Mouse (Mus musculus) 3T3-L1 (cell line): ENCODE data around the gene Plcg2.

ENCODE experiments used
- DNase-seq: peaks from one replicate; pipeline ENCODE4 v3.0.0-alpha.2; 2015; ENCODE audit warnings: low read depth, low spot score

Gene Plcg2

DNA sequence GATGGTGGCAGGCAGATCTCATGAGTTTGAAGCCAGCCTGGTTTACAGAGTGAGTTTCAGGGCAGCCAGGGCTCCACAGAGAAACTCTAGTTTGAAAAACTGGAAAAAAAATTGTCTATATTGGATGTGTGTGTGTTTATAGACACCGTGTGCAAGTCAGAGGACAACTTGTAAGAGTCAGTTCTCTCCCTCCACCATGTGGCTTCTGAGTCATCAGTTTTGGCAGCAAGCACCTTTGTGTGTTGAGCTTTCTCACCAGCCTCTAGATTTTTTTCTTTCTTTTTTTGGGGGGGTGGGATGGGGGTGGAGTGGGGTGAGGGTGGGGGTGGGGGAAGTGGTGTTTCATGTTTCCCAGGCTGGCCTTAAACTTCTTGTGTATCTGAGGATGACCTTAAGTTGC, 12.8 kb upstream of the Plcg2 start:
- peak; percentile 79 for DNase-seq

GRCm38 (mm10) chr8:117488246-117489005, 9.7 kb upstream of the Plcg2 start:
- DNase-seq, result peak; percentile 18

DNA sequence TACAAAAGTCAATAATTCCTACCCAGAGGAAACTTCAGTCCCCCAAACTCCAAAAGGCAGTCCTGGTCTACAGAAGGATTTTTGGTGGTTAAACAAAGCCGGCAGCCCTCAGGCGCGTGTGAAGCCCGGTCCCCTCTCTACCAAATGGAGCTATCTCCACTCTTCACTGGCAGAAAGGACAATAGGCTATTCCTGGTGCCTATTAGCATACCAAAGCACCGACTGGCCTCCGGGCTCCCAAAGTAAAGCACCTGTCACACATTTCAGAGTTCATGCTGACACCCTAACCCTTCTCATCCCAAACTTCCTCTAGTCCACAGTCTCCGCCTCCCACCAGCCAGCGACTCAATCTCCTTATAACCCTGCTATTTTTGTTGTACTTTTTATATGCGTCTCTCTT, 4.5 kb upstream of the Plcg2 start:
- no peak for DNase-seq

DNA sequence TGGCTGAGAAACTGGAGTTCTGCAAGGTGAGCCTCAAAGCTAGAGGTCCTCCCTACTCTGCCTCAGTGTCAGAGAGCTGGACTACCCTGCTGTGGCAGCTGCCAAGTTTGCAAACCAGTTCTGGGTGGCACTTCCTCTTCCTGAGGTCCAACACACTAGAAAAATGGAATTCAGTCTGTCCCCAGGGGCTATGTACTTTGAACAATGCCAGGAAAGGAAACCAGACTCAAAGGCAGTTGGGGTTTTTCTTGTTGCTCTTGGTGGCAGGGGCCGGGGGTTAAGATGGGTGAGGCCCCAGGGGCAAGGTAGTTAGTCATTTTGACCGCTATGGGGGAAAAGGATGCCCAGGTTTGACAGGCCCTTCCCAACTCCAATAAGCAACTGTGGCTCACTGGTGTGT, 3.2 kb upstream of the Plcg2 start:
- no peak for DNase-seq

- DNase-seq, result no peak
Measured at GRCm38 (mm10) chr8:117498915-117499540, 937 bp downstream of the Plcg2 start.

- no peak for DNase-seq
Measured at GRCm38 (mm10) chr8:117500232-117500823, 2.2 kb downstream of the Plcg2 start.

DNA sequence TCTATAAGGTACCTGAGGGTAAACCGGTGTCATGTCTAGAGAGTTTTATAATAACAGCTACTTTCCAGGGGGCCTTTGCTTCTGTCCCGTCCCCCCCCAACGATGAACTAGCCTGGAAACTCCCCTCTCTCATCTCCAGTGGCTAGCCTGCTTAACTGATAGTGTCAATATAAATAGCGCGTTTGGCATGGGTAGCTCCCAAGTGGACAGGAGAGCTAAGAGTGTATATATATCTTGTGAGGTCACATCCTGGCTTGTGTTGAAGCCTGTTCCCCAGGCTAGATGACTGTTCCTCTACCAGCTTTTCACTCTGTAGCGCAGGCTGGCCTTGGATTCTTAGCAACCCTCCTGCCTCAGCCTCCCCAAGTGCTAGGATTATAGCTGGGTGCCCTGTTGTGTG, 3.2 kb downstream of the Plcg2 start:
- no peak for DNase-seq

DNA sequence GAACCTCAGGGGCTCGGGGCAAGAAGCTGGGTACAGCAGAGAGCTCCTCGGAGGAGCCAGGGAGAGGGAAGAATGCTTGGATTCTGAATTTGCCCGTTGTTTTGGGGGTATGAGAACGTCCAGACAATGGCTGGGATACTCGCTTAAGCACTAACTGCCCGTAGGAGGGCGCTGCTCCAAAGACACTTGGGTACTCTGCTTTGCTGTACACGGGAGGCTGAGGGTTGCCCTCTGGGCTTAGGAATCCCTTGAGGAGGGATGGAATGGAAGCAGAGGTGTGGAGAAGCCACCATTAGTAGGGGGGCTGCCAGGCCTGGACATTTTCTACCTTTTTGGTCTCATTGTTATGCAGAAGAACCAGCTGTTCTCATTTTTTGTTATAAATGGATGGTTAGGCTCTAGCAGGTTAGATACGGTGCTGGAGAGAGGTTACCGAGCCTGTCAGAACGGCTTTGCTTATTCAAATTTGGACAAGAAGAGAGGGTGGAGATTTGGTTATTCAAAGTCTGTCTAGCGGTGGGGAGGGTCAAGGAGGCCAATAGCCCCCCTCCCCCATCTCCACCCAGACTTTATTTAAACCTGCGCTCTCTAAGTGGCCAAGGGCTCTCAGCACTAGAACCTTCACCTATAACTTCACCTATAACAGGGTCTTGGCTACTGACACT, 5.4 kb downstream of the Plcg2 start:
- no peak for DNase-seq

DNA sequence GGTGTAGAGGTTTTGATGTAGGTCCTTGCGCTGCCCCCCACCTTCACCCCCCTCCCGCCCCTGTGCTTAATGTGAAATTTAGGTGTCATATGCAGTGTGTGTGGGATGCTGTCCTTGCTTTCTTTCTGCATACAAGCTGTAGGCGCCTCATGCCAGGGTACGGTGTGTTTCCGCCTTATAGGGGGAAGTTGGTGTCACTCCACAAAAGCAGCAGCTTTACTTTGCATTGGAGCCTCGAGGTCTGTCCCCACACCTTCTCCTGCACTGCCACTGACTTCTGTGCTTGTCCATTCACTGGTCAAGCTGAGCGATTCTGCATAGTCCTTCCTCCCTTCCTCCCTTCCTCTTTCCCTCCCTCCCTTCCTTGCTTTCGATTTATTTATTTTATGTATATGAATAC, 9.6 kb downstream of the Plcg2 start:
- no peak for DNase-seq

GRCm38 (mm10) chr8:117516876-117517565, 18.9 kb downstream of the Plcg2 start:
- no peak for DNase-seq

DNA sequence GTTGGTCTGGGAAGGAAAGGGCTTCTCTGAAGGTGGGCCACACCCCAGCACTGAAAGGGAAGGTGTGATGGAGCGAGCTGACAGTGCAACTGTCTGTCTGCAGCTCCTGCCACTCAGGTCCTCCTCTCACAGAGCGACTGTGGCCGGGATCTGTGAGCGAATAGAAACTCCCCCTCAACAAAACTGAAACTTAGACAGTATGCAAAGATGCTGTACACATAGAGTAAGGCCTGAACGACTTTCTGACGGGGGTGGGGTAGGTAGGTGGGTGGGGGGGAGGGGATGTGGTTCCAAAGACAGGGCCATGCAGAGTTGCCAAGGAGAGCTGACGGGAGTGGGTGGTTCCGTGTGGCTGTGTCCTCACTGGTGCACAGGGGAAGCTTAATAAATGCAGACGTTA, 19.8 kb downstream of the Plcg2 start:
- no peak for DNase-seq

GRCm38 (mm10) chr8:117518873-117519272, 20.8 kb downstream of the Plcg2 start:
- no peak for DNase-seq

GRCm38 (mm10) chr8:117526185-117526584, 28.1 kb downstream of the Plcg2 start:
- peak; percentile 29 for DNase-seq

DNA sequence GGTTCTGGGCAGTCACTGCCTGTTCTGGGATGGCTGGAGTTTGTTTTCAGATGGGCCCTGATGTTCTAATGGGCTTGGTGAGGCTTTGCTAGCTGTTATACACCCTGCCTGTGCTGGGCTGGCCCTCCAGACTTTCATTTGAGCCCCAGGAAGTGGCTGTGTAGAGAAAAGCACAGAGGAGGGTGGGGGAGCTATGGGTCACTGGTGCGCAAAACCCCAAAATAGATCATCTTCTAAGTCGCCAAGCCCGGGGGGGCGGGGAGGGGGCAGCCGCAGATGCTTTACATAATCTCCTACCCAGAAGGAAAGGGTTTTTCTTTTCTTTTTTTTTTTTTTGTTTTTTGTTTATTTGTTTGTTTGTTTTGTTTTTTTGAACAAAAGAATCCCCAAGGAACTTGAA, 29.9 kb downstream of the Plcg2 start:
- DNase-seq, result no peak

DNA sequence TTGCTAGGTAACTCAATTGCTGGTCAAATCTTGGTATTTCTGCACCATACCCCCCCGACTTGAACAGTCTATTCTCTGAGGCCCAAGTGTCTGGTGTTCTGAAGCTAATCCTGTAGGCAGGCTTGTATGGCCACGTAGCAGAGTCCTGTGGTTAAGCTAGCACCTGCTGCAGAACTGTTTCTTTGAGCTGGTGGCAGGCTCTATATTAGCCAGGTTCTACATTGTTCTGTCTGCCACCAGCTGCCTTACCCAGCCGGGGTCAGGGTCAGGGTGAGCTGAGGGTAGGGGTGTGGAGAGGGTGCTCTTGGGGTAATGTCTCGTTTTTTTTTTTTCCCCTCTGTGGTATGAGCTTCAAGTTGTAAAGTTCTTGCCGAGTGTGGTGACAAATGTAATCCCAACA, 31.1 kb downstream of the Plcg2 start:
- no peak for DNase-seq

DNA sequence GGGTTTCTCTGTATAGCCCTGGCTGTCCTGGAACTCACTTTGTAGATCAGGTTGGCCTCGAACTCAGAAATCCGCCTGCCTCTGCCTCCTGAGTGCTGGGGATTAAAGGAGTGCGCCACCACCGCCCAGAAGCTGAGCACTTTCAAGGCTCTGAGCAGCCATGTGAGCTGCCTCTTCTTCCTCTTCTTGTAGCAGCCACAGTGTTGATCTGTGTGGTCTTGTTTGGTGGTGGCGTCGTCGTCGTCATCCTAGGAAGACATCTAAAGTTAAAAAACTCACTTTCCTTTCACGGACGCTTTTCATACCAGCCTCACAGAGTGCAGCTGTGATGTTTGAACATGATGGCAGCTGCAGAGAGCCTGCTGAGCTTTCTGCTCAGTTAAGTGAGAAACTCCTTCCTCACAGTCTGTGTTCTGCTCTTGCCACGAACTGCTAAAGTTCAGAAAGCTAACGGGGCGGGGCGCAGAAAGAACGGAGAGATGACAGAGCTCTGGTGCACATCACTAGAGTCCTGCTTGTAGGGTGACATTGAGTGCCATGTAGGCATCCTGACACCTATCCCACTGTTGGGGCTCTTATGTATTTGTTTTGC, 34.4 kb downstream of the Plcg2 start:
- no peak for DNase-seq

- DNase-seq, result no peak
Measured at GRCm38 (mm10) chr8:117536862-117537261, 38.8 kb downstream of the Plcg2 start.

- DNase-seq, result no peak
Measured at GRCm38 (mm10) chr8:117537751-117538150, 39.7 kb downstream of the Plcg2 start.

DNA sequence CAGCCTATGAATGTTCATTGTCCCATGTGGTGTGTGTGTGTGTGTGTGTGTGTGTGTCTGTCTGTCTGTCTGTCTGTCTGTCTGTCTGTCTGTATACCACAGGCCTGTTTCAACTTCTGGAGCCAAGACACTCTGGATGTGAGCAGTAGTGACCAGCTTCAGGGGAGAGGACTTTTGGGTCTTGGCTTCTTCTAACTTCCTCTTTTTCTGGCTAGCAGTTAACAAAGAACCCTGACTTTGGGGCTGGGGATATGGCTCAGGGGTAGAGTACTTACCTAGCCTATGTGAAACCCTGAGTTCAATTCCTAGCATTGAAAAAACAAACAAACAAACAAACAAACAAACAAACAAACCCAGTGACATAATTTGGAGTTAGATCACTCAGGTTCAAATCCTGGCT, 44.9 kb downstream of the Plcg2 start:
- no peak for DNase-seq

DNA sequence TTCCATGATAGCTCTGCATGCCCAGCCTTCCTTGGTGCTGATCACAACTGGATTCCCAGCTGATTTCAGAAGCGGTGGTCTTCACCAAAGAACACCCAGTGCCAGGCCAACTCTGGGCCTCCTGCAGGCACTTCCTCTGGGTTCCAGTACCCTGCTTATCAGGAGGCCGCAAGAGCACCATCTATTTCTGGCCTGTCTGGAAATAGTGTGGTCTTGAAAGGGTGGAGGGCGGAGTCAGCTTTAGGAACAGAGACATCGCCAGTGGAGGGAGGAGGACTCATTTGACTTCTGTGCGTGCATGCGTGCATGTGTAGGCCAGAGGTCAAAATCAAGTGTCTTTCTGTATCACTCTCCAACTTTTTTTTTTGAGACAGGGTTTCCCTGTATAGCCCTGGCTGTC, 45.7 kb downstream of the Plcg2 start:
- DNase-seq, result no peak

- DNase-seq, result no peak
Measured at GRCm38 (mm10) chr8:117545043-117545442, 47.0 kb downstream of the Plcg2 start.

DNA sequence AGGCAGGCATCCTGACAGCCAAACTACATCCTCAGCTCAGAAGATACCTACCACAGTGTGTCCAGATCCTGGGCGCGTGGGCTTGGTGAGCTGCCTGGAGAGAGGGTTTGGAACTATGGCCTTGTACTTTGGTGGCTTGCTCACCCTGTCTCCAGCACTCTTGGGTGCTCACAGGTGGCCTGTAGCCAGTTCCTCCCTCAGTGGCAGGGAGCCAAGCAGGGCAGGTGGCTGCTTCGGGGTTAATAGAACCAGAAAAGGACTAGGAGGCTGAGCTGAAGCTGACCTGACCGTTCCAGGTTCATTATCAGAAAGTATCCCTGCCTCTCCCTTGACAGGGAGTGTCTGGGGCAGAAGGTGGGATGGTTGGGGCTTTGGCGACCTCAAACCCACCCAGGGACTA, 48.3 kb downstream of the Plcg2 start:
- DNase-seq, result no peak
